Mouse (Mus musculus): ENCODE data around the gene Ugt1a6b.
A peak's percentile ranks its signal among the peaks of the same experiment; 100 is the strongest.

Gene Ugt1a6b

GRCm38 (mm10) chr1:88240072-88240471 is 137.0 kb downstream of the Ugt1a6b start:
- no peak for DNase-seq (ENCODE audit: inconsistent ontology term)

DNA sequence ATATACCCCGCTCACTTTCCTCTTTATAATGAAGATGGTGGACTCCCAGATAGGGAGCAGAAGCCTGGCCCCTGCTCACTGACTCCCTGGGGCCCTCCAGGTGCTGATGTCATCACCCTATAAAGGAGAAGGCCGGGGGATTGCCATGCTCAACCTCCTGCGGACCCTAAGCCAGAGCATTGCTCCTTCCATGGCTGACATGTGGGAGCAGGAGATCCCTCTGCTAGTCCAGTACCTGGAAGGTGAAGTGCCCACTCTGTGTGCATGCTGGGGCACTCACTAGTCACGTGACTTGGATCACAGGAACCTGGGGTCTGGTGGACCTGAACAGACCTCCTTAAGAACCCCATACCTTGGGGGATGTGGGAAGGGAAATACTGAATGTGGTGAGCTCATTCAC is 137.5 kb downstream of the Ugt1a6b start:
- no peak for DNase-seq (ENCODE audit: inconsistent ontology term)

- no peak for DNase-seq (ENCODE audit: inconsistent ontology term)
These were observed 140.8 kb downstream of the Ugt1a6b start for GRCm38 (mm10) chr1:88243861-88244260.

GRCm38 (mm10) chr1:88245881-88246280 is 142.8 kb downstream of the Ugt1a6b start:
- DNase-seq (ENCODE audit: inconsistent ontology term) = no peak

DNA sequence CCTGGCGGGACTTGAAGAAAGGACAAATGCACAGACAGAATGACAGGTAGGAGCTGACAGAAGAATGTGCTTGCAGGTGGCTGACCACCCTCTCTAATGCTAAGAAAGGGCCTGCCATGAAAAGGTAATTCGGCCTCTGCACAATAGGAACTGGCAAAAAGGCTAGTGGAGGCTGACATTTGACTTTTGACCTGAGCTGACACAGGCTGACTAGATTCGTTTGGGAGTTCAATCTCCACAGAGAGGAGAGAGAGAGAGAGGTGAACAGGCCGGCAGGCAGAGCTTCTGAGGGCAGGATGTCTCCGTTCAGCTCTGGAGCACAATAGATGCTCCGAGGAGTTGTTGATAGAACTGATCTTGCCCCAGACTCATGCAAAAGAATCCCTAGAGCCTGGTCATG is 143.3 kb downstream of the Ugt1a6b start:
- no peak for DNase-seq (ENCODE audit: inconsistent ontology term)

DNA sequence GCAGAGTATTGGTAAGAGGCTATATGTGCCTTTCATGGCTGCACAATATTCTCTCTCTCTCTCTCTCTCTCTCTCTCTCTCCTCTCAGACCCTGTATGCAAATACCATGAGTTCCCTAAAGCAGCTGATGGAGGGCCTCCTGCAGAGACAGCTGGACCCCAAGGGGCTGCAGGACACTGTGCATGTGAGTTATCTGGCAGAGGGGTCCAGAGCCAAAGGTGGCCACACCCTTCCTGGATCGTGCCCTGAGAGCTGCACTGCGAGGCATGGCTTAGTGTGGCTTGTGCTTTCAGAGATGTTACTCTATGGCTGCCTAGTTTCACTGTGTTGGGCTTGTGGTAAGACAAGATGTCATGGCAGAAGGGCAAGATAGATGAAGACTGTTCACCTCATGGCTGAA is 144.6 kb downstream of the Ugt1a6b start:
- no peak for DNase-seq (ENCODE audit: inconsistent ontology term)

DNA sequence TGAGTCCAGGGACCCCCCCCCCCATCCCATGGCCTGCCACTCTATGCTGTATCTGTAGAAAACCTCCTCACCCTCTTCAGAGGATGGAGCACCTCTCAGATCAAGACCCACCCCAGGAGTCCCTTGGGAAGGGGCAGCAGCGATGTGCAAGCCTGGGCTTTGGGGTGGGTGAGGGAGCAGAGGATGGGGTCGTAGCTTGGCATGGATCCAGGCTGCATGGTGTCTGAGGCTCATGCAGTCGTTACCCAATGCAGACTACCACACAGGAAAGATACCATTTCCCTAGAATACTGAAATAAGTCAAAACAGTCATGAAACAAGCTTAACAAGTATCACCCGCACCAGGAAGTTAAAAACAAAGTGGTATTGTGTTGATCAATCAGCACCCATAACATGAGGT is 145.6 kb downstream of the Ugt1a6b start:
- no peak for DNase-seq (ENCODE audit: inconsistent ontology term)

- no peak for DNase-seq (ENCODE audit: inconsistent ontology term)
These were observed 146.5 kb downstream of the Ugt1a6b start for GRCm38 (mm10) chr1:88249596-88249995.

- DNase-seq (ENCODE audit: inconsistent ontology term) = no peak
These were observed 147.0 kb downstream of the Ugt1a6b start for GRCm38 (mm10) chr1:88250023-88250422.

DNA sequence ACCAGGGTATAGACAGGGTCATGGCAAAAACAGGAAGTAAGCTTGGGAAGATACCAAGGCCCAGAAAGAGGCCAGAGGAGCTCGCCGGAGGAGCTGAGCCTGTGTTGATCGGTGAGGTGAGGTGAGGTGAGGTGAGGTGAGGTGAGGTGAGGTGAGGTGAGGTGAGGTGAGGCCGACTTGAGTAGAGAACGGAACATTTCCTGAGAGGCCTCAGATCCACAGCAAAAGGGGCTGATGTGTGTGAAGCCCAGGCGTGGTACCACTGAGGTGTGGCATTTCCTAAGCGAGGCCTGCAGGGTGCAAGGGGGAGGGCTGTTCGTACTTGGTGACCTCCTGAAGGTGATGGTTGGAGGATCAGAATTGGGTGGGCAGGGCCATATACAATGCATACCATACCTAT is 150.1 kb downstream of the Ugt1a6b start:
- no peak for DNase-seq (ENCODE audit: inconsistent ontology term)

DNA sequence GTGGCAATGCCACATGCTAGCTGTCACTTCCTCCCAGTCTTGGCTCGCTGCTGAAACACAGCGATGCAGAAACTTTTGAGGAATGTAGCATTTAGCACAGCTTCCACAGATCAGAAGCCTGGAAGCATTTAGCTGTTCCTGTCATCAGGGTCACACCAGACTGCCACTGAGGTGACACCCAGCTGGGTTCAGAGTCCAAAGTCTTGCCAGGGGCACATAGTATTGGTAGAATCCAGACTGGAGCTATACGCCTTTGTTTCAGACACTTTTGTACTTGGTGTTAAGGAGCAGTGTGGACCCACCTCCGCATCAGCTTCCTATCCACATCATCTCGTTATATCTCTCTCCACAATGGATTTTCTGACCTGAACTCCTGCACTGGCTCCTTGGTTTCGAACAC is 150.5 kb downstream of the Ugt1a6b start:
- DNase-seq (ENCODE audit: inconsistent ontology term) = peak; percentile 73

DNA sequence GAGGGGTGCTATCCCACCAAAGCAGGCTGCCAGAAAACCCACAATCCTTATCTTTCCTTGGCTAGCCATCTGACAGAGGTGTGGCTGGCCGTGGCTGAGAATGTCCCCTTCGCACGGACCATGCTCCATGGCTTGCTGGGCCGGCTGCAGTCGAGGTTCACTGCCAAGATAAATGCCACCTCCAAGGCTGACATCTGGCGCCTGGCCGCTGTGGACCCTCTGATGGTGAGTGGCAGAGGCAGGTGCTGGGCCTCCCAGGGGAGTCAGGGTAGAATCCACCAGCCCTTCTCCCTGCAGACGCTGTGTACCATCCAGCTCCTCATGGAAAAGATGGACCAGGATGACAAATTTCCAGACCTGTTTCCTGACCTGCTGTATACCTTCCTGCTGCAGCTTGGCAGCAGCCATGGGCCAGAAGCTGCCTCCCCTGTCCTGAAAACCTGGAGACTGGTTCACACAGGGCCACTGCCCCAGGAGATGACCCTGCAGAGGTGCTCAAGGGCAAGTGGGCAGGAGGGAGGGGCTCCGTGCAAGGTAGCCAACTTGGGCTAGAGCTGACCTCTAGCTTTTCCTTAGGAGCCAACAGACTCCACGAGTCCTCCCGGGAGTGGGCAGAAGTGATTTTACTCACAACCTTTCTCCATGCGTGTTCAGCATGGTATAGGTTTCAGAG is 151.9 kb downstream of the Ugt1a6b start:
- no peak for DNase-seq (ENCODE audit: inconsistent ontology term)

DNA sequence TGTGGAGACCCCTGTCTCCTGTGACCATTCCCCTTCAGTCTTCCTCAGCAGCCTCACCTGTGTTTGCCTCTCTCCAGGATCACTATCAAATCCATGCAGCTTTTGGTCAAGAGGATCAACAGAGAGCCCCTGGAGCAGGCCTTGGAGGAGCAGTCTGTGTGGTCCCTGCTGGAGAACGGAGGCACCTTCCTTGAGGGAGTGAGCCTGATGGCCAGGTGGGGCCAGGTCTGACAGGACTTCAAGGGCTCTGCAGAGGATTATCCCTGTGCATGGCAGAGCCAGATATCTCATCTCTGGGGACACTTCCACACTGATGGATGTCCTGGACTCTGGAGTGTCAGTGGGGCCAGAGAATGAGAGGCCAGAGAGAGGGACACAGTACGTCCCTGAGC is 152.4 kb downstream of the Ugt1a6b start:
- DNase-seq (ENCODE audit: inconsistent ontology term) = no peak

DNA sequence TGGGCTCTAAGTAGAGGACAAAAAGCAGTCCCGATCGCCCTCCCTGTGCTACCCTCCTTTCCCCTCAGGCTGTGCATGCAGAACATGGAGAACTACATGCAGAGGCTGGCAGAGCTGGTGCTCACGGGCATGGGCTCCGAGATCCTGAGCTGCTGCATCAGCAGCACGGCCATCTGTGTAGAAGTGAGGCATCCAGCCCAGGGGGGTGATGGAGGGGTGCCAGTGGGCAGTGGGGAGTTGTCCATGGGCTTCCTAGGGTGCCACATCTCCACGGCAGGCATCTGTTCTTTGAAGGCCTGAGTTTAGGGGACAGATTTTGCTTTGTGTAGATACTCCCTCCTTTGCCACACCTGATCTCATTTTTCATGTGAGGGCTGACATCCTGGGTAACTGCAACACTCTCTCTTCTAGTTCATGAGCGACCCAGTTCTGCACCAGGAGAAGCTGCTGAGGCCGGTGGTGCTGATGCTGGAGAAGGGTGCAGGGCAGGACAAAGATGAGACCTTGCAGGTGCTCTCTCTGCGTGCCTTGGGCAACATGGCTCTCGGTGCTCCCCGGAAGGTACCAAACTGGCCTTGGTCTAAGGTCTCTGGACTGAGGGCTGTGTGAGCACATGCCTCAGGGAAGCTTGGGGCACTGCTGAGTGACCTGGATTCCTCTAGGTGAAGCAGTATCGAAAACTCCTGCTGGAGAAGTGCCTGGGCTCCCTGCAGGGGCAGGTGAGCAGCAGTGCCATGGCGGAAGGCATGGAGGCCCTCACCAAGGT is 153.1 kb downstream of the Ugt1a6b start:
- DNase-seq (ENCODE audit: inconsistent ontology term) = no peak

DNA sequence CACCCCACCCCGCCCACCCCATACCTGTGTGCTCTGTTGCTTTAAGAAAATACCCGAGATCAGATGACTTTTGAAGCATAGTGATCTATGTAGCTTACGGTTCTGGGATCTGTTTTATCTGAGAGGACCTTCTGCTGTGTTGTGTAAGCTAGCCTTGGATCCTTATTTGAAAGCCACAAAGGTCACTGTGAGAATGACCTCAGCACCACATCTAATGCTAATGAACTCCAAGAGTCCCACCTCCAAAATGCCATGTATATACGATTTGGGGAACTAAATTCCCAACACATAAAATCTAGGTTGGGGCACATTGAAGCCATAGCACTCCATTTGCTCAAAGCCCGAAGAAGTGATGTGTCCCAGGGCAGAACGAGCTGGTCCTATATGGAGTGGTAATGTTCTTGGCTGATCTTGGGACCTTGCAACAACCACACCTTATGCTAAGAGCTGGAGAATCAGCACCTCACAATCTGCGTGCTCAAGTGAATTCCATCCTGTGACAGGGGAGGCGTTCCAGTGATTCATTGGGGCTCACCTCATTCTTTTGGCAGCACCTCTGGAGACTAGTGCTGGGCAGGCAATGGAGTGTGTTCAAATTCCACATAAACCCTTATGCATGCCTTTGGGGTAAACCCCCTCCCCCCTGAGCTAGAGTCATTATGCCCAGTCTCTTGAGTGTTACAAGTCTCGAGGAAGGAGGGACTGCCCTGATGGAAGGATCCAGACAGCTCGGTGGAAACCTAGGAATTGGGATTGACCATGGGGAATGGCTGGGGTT is 154.0 kb downstream of the Ugt1a6b start:
- no peak for DNase-seq (ENCODE audit: inconsistent ontology term)

DNA sequence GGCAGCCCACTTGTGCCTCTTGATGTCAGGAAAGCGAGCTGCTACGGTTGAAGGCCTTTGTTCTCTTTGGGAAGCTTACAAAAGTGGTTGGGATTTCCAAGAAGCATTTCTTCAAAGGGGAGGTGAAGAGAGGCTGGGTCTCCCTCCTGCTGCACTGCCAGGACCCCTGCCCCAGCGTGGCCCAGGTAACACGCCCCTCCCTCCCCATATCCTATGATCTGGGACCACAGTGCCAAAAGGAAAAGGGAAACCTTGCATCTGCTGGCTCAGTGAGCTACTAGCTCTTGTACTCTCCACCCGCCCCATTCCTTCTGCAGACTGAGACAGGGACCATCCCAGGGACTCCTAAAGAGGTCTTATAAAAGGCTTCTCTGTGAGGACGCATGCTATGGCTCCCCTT is 154.6 kb downstream of the Ugt1a6b start:
- no peak for DNase-seq (ENCODE audit: inconsistent ontology term)

DNA sequence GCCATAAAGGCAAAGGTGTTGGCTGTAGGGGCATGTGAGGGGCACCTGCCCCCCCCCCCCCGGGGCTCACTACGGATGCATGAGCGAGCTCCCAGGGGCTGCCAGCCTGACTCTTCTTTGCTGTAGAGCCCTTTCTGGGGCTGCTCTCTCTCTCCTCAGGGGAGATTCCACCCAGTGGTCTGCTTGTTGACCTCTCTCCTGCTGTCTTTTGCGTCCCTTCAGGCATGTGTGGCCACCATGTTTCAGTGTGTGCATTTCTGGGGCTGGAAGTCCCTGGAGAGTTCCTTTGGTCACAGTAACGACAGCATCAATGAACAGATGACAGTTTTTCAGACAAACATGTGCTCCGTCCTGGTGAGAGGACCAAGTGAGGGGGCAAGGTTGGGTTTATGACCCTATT is 155.3 kb downstream of the Ugt1a6b start:
- DNase-seq (ENCODE audit: inconsistent ontology term) = no peak

DNA sequence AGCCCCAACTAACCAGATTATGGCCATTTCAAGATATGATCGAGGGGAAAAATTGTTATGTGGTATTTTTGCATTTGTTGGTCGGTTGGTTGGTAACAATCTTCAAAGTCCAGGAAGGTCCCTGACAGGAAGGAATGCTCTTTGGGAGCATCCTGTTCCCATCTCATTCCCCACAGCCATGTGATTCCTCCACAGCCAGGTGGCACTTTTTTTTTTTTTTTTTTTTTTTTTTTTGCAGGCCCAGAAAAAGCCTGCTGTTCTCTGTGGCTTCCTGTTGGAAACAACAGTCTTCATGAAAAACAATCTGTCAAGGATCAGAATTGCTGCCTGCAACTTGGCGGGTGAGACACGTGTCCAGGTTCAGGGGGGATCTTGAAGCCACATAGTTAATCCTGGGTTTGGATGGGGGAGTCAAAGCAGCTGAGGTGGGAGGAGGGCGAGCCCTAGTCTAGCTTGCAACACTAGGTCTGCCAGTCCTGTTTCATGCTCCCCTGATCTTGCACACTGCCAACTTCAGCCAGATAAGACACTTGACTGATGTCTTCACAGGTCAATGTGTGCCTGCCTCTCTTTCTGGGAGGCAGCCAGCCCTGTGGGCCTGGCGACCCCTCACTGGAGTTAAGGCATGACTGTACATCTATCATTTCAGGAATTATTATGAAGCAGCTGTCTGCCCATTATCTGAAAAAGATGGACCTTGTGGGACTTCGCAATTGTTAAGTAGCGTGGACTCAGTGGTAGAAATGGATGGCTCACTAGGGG is 156.0 kb downstream of the Ugt1a6b start:
- DNase-seq (ENCODE audit: inconsistent ontology term) = no peak

DNA sequence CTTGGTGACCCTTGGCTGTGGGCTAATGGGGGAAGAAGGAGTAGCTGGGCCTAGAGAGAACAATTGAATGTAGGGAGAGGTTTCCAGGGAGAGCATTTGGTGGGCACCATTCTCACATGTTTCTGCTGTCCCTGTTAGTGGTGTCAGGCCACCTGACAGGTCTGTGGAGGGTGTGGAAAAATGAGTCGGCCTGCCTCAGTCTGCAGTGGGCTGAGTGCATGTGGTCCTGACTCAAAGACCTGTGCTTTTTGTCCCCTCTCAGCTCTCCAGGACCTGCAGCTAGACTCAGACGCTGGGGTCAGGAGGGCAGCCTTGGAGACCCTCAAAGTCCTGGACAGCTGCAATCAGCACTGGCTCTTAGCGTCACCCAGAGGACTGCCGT is 156.6 kb downstream of the Ugt1a6b start:
- DNase-seq (ENCODE audit: inconsistent ontology term) = no peak

GRCm38 (mm10) chr1:88260114-88260513 is 157.1 kb downstream of the Ugt1a6b start:
- no peak for DNase-seq (ENCODE audit: inconsistent ontology term)

GRCm38 (mm10) chr1:88260604-88261377 is 157.7 kb downstream of the Ugt1a6b start:
- DNase-seq (ENCODE audit: inconsistent ontology term) = no peak
